Mouse (Mus musculus): Measurements from ENCODE around the gene Polr2a.

GRCm38 (mm10) chr11:69760160-69760900, 1.9 kb upstream of the Polr2a start:
- no peak for TF ChIP-seq CTCF (IDR thresholded peaks at IDR 0.05; ENCODE audit: low read depth)
- no peak for TF ChIP-seq EP300 (IDR thresholded peaks at IDR 0.05; ENCODE audit: low read depth)
